Mouse (Mus musculus) bone marrow macrophage, adult 2 months (primary cell): ENCODE results near the gene Kdsr.

Experiments used
- CTCF ChIP-seq: IDR thresholded peaks from 2 replicates; pipeline ENCODE4 v1.5.1; 2012; ENCODE audit warnings: low read depth, mild to moderate bottlenecking, low read length, moderate library complexity
- POLR2A ChIP-seq: IDR thresholded peaks from 2 replicates; pipeline ENCODE4 v1.6.1; 2012; ENCODE audit warnings: mild to moderate bottlenecking, low read depth, low read length, borderline replicate concordance

DNA sequence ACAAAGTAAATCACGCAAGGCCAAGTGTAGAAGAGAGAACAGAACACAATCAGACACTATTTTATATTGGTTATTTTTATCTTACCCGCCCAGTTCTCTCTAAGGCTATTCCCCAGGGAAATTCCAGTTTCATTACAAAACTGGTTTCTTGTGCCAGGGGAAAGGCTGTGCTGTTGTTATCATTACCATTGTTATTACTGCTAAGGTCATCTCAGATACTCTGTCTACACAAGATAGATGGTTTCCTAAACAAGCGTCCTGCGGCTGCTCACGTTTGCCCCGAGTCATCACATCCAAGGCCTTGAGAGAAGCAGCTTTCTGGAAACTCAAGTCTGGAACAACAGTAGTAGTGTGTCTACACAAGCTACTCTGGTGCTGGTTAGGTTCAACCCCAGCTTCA is 65.2 kb downstream of the Kdsr start:
- no peak for TF ChIP-seq POLR2A
- TF ChIP-seq CTCF = no peak
